Mouse (Mus musculus) left cerebral cortex, postnatal 36 days (tissue): ENCODE data around the gene Prkn. TPM values are rescaled to one million over a fixed set of nuclear protein-coding genes. Genes with fewer than 3 reads are reported as not detected.
A peak's percentile ranks its signal among the peaks of the same experiment; 100 is the strongest.

Experiments
- DNase-seq, 2 experiments: peaks; one replicate each; pipeline ENCODE4 v3.0.0; 2021 to 2022; ENCODE audit warnings: low spot score in 2 of 2, mixed read lengths in 1 of 2
- intact Hi-C: fragments of 180-260 bp; cut with DNase I; formaldehyde crosslinking; loops from one replicate; pipeline ENCODE4 v1.15.1; 2025
- total RNA-seq, 2 experiments: library from RNA; stranded (reverse); gene quantifications; 2 replicates each; pipeline ENCODE4 v1.2.3; 2021

Prkn gene
- total RNA-seq, 2 experiments from 2014 or later: 15.0 to 20.2 TPM

DNA sequence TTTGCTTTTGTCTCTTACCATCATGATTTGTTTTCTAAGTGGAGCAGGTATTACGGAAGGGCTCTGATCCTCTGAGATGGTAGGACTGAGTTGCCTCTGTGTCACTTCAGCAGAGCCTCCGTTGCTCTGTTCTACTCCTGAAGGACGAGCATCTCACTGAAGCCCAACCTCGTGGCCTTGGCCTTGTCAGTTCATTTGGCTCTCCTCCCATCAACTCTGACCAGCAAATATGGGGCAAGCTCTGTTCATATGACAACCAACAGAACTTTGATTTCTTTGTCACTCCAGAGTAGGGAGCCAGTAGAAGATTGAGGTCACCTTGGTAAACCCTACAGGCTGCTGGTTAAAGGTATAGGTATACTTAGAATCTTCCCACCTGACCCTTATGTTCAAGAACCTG lies 745.3 kb downstream of the Prkn start:
- intact Hi-C loops: no loop called here
- DNase-seq: no peak

DNA sequence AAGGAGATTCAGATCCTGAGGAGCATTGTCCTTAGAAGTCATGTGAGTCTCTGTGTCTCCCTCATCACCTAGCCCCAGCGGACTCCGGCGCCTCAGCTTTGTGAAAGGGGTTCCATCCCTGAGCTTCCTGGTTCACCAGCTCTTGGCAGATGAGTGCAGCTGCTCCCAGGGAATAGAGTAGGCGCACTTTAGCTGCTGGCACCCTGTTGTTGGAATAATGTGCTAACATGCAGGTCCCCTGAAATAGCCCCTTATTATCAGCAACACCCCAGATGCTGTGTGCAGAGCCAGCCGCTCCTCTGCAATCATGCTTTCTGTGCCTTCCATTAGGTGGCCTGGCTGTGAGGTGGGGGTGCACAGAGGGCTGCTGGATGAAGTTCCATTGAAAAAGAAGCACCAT lies 767.7 kb downstream of the Prkn start:
- intact Hi-C loops: no loop called here
- DNase-seq: no peak

DNA sequence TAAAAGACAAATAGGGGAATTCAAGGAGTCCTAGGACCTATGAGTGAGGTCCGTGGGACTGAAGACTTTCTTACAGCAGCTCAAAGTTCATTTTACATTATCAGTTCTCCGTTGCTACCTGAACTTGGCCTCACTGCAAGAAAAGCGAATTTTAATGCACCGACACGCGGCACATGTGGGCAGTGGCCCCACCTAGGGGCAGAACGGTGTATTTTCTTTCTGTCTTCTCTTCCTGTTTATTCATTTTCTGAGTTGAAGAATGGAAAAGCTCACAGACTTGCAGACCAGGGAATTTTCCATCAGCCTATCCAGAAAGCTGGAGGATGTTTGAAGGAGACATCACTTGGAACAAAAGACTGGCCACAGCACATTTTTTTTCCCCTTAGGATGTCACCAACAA lies 771.3 kb downstream of the Prkn start:
- intact Hi-C loops: loop anchor here (5.0 to 10.0 kb wide), 3 partner anchors 227 to 363 kb away; no protein-coding TSS in a partner anchor
- peak; percentile 65 to 74 for DNase-seq

DNA sequence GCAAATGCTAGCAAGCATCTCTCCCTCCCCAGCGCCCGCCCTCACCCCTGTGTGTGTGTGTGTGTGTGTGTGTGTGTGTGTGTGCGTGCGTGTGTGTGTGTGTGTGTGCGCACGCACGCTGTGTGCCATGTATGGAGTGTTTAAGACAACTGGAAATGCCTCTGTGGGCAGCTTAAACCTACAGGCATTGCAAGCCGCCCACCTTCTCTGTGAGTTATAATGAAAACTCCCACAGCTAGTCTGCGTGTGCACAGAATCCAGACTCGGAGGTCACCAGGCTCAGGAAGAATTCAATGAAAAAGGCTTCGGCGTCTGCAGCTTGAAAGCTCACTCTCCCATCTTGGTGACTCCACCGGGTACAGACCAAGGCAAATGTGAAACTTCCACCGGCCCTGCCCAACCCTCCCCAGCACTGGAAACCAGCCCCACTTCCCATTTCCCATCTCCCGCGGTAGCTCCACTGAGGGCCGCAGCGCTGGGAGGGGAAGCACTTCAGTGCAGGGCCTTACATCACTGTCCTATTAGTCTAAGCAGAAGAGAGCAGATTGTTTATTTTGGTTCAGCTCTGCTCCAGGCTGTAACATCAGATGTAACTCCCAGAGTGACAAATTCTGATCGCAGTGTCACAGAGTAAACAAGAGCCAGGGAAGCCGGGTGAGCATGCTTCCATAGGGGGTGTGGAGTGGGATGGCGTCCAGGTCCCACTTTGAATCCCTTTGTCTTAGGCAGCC lies 772.8 kb downstream of the Prkn start:
- DNase-seq: peak in 1 of 2 experiments; percentile 36
- intact Hi-C loops: loop anchor here (5.0 to 10.0 kb wide), 3 partner anchors 228 to 362 kb away; no protein-coding TSS in a partner anchor

DNA sequence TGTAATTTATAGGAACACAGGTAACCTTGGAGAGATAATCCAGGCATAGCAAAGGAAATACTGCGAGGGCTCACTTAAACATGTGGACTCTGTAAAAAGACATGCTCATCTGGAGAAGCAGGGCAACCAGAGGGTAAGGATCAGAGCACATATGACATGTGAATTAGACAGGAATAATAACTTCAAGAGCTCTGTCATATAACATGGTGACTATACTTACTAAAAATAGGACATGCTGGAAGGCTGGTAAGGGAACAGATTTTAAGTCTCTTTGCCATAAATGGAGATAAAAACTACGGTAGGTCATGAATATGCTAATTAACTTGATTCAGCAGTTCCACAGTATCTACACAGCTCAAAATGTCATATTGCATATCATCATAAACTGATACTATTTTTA lies 777.4 kb downstream of the Prkn start:
- intact Hi-C loops: loop anchor here (10.0 kb wide), 2 partner anchors 233 to 357 kb away; no protein-coding TSS in a partner anchor
- no peak for DNase-seq

DNA sequence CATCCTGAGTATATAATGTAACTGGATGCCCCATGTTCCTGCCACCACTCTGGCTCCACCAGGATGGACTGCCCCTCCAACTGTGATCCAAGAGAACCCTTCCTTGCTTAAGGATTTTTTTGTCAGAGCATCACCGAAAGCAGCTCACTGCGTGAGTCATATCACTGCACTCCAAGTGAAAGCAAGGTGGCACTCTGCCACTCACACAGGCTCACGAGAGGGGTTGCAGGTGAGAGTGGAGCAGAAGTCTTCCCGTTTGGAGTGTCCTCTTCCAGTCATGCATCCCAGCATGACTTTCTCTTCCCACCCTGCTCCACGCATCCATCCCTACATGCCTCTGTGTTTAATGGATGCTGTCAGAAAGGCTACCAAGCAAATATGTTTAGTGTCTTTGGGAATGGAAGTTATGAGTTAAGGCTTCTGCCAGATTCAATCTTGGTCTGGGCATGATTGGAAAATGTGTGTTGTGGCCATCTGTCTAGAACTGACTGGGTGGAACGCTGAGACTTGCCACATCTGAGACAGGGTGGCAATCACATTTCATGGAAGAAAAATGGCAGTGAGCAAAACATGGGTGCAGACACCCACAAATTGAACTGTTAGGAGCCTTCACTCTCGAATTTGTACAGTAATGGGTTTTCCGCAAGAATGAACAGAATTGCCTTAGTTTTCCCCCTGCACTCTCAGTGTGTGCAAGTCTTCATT lies 778.9 kb downstream of the Prkn start:
- DNase-seq: peak; percentile 54 to 64
- intact Hi-C loops: loop anchor here (10.0 kb wide), 2 partner anchors 234 to 356 kb away; no protein-coding TSS in a partner anchor

DNA sequence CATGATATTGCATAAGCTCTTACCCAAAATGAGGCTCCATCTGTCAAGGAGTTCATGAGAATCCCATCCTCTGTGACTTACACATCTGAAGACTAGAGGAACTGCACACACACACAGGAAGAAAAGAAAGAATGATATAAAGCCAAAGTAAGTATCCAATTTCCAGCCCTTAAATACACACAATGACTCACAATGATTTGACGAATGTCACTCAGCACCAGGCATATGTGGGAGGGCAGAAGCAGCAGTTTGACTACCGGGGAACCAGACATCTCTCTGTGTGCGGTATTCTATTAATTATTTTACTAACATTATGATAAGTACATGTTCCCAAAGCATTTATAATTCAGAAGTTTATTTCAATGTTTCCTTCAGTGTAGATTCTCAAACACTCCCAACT lies 780.6 kb downstream of the Prkn start:
- intact Hi-C loops: no loop called here
- DNase-seq: no peak

DNA sequence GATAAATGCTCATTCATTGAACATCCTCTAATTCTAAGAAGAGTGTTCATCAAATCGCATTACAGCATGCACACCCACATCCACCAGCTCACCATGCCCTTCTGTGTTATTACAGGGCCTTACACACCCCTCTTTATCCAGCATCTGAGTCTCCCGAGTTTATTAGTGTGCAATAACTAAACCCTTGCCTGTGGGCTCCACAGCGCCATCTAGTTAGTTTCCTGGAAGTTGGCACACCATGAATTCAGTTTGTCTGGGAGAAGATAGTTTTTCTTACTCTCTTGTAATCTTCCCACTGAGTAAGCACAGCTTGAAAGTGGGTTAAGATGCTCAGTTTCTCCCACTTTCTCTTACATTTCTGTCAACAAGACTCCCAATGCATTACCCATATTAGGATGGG lies 781.3 kb downstream of the Prkn start:
- intact Hi-C loops: no loop called here
- no peak for DNase-seq

DNA sequence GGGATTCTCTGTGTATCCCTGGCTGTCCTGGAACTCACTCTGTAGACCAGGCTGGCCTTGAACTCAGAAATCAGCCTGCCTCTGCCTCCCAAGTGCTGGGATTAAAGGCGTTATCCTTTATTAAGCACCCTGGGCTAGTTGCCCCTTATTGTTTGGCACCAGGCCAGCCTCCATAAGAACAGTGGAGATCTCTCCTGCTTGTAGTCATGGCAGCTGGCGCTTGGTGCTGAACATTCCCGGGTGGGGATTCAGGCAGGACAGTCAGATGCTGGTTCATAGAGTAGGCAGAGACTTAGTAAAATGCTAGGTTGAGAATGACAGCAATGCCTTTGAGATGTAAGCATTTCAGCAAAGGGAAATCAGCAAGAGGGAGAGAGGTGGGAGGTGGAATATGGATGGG lies 786.1 kb downstream of the Prkn start:
- intact Hi-C loops: no loop called here
- DNase-seq: no peak

DNA sequence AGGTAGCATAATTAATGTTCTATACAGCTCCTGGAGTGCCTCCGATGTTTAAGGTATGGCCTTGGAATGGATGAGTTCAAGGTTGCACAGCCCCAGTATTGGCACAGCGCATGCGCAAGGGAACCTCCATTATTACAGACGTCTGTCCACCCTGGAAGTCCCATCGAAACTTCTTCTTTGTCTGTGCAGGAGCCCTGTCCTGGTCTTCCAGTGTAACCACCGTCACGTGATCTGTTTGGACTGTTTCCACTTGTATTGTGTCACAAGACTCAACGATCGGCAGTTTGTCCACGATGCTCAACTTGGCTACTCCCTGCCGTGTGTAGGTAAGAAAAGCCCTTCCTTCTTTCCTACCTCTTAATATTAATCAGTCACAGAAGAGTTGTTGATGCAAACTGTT lies 794.9 kb downstream of the Prkn start:
- DNase-seq: no peak
- intact Hi-C loops: no loop called here

DNA sequence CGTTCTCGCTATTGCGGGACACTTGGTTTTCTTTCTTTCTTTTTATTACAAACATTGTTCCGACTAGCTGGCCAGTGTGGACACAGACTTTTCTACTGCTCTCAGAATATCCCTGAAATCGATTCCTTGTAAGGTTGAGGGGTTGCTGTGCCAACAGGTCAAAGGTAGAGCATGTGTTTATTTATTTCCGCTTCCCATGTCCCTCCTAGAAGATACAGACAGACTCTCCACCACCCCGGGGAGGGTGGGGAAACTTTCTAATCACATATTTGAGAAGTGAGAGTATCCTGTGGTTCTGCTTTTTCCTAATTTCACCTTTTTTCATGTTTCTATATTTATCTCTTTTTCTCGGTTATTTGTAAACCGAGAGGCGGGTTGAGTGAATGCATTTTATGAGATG lies 797.5 kb downstream of the Prkn start:
- intact Hi-C loops: no loop called here
- no peak for DNase-seq

DNA sequence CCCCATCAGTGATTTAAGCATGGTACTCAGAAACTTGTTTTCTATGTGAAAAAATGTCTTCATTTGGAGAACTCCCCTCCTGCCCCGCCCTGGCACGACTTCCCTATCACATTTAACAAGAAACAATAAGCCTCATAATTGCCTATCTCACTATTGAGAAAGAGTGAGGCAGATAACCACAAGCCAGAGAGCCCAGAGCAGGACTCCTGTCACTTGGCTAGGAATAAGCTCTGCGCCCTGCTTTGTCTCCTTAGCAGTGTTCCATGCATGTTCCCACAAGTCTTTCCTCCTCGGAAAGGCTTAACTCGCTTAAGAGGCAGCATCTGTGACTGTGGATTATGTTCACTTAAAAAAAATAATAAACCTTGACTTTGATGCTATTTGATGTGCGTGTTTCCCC lies 798.3 kb downstream of the Prkn start:
- intact Hi-C loops: no loop called here
- DNase-seq: no peak

DNA sequence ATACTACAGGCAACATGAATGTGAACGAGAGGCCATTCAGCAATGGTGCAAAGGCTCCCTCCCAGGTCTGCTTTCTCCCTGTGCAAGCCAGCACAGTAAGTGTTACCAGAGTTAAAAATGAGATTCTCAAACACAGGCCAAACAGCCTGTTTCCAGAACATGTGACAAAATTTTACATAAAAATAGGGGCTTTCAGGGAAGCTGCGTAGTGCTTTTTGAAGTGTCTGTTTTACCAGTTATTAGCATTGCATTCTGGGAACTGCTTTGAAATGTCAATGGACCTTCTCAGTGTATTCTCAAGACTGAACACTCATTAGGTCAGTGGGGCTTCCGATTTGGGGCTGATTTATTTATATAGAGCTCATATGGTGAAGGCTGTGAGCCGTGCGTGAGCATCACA lies 799.6 kb downstream of the Prkn start:
- no peak for DNase-seq
- intact Hi-C loops: no loop called here

DNA sequence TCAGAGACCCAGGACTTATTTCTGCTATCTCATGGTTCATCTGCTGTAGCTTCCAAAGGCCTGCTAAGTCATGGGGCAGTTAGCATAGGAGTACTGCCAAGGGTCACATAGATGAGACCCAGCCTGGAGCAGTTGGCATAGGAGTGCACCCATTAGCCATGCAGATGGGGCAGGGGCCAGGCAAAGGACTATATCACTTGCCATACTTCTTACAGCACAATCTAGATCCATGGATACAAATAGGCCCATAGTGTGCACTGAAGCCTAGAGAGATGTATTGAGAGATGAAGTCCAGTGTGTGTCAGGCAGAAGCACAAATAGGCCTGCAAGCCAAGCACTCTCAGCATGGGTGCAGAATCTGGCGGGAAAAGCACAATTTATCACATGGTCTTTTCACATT lies 802.1 kb downstream of the Prkn start:
- intact Hi-C loops: no loop called here
- DNase-seq: no peak

DNA sequence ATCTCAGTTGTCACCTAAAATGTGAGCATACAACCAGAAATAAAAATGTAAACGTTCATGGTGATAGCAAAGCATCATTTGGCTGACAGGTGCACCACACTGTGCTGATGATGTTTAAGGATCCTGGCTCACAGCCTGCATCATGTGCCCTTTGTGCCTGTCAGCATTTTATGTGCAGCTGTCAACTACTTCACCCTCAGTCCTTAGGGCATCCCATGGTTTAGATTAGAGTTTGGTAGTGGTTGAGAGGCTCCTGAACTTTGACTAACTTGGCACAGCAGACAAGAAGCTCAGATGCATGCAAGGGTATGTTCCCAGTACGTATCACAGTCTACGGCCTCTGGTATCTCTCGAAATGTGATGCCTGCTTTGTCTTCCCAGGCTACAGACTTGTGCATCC lies 803.8 kb downstream of the Prkn start:
- no peak for DNase-seq
- intact Hi-C loops: no loop called here

DNA sequence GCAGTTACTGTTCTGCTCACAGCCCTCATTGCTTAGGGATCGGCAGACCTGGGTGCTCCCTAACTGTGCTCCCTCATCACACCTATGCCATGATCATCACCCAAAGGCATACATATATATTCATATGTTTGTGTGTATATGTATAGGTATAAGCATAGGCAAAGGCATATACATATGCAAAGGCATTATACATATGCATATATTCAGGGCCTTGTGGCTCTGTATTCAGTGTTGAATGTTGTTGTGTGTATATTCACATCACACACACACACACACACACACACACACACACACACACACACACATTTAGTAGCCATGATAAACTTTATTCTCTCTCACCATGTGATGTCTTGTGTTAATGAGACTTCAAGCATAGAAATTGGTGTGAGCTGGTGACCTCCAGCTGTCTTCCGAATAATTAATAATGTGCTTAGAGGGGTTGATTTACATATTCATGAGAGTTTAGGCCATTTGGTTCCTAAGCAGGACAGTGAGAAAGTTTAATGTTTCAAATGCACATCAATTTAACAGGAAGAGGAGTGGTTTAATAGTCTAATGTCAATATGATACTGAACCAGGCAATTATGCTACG lies 804.8 kb downstream of the Prkn start:
- intact Hi-C loops: no loop called here
- no peak for DNase-seq

DNA sequence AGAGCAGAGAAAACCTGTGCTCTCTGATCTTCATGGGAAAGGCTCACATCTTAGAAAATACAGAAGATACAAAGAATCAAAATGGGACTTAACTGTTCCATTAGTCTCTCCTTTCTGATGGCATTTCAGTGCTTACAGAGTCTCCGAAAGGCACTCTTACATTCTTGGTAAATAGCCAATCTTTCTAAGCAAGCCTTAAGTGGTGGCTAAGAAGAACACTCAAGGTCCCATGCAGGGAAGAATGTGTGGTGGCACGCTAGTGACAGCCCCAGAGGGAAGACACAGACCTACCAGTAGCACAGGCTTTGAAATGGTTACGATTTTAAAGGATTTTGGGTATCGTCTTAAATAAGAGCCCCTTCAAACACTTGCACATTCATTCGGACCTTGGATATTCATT lies 816.2 kb downstream of the Prkn start:
- DNase-seq: no peak
- intact Hi-C loops: no loop called here

DNA sequence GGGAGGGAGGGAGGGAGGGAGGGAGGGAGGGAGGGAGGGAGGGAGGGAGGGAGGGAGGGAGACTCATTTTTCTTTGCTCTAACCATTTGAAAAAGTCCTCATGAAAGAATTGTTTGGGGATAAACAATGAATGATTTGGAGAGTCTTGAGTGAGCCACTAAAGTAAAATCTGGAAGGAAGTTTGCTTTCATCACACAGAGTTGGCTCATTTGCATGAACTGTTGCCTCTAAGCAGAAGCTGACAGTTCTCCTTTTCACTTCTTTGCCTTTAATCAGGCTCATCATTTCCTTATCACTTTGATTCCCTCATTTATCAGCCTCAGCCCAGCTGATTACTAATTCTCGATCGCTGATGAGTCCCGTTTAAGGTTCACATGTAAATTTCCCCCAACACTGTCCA lies 816.7 kb downstream of the Prkn start:
- no peak for DNase-seq
- intact Hi-C loops: no loop called here

DNA sequence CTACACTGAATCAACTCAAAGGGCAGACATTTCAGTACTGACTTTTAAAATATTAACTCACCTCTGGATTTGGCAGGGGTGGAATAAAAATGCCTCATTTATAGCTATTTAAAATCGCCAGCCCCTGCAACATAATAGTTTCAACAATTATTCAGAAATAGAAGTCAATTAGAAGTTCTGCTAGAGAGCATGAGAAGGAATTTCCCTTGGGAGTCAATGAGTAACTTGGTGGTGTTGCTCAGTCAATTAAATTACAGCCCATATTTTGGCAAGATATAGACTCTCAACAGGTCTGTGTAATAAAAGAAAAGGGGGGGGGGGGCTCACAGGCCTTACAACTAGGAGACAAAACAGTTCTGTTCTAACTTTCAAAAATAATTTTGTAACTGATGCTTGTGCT lies 821.7 kb downstream of the Prkn start:
- no peak for DNase-seq

DNA sequence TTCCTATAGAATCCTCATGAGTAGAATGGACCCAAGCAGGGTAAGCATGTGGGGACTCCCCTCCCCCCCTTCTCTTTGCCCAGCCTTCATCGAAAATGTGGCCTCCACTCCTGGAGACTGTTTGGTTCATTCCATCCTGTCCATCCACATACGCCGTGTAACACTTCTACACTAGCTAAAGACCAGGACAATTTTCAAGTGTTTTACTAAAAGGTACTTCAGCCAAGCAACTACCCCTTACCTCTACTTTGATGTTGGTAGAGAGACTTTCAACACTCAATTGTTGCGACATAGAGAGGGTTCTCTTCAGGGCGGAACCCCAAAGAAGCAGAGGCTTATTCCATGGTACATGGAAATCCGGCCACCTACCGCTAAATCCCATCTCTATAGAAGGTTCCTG lies 823.3 kb downstream of the Prkn start:
- no peak for DNase-seq
- intact Hi-C loops: no loop called here

More for the DNA sequence above, 821.7 kb downstream of the Prkn start:
- intact Hi-C loops: no loop called here
